Mouse (Mus musculus) embryo, embryonic 11 days (tissue): ENCODE results near the gene Padi4.

Experiments
- DNase-seq: peaks from one replicate; pipeline ENCODE4 v3.0.0-alpha.2; 2015

Gene Padi4

DNA sequence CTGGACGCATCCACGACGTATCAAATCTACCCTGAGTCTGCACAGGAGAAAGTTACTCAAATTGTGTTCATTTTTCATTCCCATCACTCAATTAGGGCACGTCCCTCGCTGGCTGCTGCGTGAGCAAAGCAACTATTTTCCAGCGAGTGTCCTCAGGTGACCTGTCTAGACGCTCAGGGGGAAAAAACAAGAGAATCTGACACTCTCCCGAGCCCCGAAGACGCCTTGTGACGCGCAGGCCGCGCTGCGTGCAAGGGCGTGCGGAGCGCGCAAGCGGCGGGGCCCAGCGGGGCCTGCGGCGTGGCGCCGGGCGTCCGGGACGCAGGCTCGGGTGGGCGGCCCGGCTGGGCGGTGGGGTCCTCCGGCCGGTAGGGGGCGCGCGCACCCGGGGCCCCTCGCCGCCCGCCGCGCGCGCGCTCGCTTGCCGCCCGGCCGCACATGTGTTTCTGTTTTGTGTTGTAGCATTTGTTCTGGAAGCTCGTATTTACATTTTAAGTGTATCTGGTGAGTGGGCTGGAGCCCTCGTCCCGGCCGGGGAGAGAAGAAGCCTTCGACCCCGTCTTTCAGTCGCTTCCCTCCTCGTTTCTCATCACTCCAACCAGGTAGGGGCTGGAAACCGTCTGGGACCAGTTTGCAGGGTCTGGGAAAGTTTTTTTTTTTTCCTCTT lies 72.9 kb downstream of the Padi4 start:
- DNase-seq, result peak; percentile 91

DNA sequence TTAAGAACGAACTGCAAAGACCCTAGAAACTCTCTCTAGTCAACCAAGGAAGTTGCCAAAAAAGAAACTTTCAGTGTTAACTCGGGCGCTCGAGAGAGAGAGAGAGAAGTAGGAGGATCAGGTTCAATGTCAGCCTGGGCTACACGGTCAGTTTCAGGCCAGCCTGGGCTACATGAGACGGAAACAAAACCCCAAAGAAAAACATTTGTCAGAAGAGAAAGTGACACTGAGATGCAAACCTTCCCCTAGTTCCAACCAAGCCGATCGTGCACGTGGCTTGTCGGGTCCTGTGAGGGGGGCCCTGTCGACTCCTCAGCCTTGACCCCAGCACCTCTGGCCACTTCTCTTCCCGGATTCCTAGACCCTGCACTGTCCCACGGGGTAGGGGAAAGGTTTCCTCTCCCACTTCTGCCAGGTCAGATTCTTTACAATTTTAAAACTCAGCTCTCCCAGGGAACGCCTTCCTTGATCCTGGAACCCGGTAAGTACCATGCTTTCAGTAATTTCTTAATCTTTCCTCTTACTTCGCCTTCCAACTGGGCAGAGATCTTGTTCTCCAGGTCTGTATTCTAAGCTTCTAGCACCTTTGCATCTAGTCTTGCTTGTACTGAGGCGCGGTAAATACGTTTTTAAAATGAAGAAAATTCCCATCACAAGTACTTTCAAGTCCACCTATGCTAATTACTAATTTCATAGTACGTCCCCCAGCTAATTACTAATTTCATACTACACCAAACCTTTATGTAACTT lies 73.6 kb downstream of the Padi4 start, which contains the start of gene Rcc2:
TSS of gene Rcc2 (plus strand) at position 273 of the 750 bp plus-strand sequence.
- peak; percentile 39 for DNase-seq

DNA sequence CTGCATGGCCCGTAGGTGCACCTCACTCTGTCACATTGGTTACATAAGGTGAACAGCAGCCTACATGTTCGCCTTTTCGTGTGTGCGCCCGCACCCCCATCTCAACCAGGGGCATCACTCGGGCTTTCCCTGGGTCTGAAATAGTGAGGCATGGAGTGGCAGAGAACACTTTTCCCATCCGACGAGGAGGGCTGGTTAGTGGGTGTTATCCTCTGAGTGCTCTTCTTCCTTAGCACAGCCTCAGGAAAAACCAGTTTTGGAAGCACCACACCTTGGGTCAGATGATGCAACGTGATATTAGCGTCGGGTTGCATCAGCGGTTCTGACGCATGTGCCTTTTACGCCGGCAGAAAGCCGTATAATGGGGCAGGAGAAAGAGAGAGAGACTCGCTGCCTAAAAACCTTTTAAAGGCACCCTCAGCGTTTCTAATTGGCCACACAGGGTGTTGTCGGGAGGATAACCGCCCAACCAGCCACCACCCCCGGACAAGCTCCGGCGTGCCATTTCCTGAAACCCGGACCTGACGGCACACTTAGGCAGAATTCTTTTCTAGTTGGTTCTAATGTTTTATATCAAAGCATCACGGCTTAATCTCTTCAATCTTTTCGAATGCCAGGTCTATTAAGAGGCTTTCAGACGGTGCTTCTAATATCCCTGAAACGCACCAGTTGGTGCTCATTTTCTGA lies 74.5 kb downstream of the Padi4 start:
- DNase-seq, result peak; percentile 67
